Mouse (Mus musculus): ENCODE measurements around the gene Isl2.

DNA sequence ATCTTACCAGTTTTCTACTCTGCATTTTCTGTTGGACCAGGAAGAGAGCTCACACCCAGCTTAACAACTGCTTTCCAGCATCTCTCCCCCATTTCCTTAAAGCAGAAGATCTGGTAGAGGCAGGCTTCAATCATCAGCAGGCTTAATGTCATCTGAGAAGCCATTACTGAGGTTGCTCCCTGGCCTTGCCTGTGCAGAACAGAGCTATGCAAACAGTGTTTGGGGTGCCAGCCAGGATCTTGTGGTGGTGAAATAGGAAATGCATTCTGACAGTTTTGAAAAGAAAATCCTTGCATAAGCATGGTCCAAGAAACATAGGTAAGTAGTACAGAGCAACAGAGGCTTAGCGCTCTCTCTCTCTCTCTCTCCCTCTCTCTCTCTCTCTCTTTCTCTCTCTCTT, 22.5 kb downstream of the Isl2 start:
- TF ChIP-seq EP300 (optimal IDR thresholded peaks at IDR 0.05): no peak
- no peak for TF ChIP-seq CTCF (IDR thresholded peaks at IDR 0.05; ENCODE audit: low read depth)
